Mouse (Mus musculus) E14TG2a.4 (cell line): ENCODE data around the gene Gm15448.
"Not testable (repeated sequence)": the region's sequence is repeated elsewhere in the genome, so short reads cannot be mapped to it uniquely, and the experiment has no call there.

Experiments
- CTCF ChIP-seq: conservative IDR thresholded peaks from 2 replicates; pipeline ENCODE4 v1.5.1; 2014; ENCODE audit warnings: low read length
- NANOG ChIP-seq: IDR thresholded peaks from 2 replicates; pipeline ENCODE4 v1.6.1; 2014; ENCODE audit warnings: borderline replicate concordance, low read length, mixed read lengths
- POU5F1 ChIP-seq: IDR thresholded peaks from 2 replicates; pipeline ENCODE4 v1.6.1; 2014; ENCODE audit warnings: low read length, borderline replicate concordance

DNA sequence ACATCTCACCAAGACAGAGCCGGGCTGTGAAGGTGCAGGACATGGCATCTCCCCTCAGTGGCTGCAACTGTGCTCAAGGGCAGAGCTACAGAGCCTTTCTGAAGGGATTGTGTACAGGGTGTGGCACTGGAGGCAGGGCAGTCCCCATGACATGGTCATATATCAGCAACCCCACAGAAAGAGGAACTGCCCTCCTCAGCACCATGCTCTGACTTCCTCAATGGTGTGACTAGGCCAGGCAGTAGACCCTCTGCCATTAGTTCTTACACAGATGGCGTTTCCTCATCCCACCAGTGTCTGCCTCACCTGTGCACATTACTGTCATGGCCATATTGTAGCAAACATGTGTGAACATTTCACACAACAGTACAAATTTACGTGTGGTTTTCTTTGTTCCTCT, at the start of gene Gm15448:
- TF ChIP-seq CTCF, POU5F1, NANOG: not testable (repeated sequence)
